Mouse (Mus musculus) brain, embryonic 18.5 days (tissue): ENCODE measurements at regions not wholly inside any gene's neighbourhood (a gene's known extent, or its start where the extent isn't known, plus 50 kb on each side); places are given as distances from the start of the nearest gene placed in this dataset.
"Not testable (repeated sequence)": the region's sequence is repeated elsewhere in the genome, so short reads cannot be mapped to it uniquely, and the experiment has no call there.

ENCODE experiments used
- DNase-seq: peaks from one replicate; pipeline ENCODE4 v3.0.0-alpha.2; 2012; ENCODE audit warnings: low read depth, low spot score

- no peak for DNase-seq
Observed at GRCm38 (mm10) chr14:71113198-71113597, 513.6 kb upstream of the Fam160b2 start.

- DNase-seq: no peak
Observed at GRCm38 (mm10) chr14:71104617-71105016, 505.0 kb upstream of the Fam160b2 start.

GRCm38 (mm10) chr14:71103955-71104354 is 504.3 kb upstream of the Fam160b2 start:
- DNase-seq: no peak

- DNase-seq: no peak
Observed at GRCm38 (mm10) chr14:71095661-71096422, 496.2 kb upstream of the Fam160b2 start.

GRCm38 (mm10) chr14:71092626-71093326 is 493.1 kb upstream of the Fam160b2 start:
- no peak for DNase-seq

GRCm38 (mm10) chr14:71085721-71086120 is 486.1 kb upstream of the Fam160b2 start:
- no peak for DNase-seq

GRCm38 (mm10) chr14:71082327-71082726 is 482.7 kb upstream of the Fam160b2 start:
- no peak for DNase-seq

GRCm38 (mm10) chr14:71075671-71076070 is 476.0 kb upstream of the Fam160b2 start:
- no peak for DNase-seq

- DNase-seq: no peak
Observed at GRCm38 (mm10) chr14:71074019-71074418, 474.4 kb upstream of the Fam160b2 start.

- DNase-seq: no peak
Observed at GRCm38 (mm10) chr14:71065669-71066068, 466.0 kb upstream of the Fam160b2 start.

- no peak for DNase-seq
Observed at GRCm38 (mm10) chr14:71056601-71057000, 457.0 kb upstream of the Fam160b2 start.

- no peak for DNase-seq
Observed at GRCm38 (mm10) chr14:71055480-71055879, 455.8 kb upstream of the Fam160b2 start.

GRCm38 (mm10) chr14:71053788-71054641 is 454.4 kb upstream of the Fam160b2 start:
- DNase-seq: no peak

GRCm38 (mm10) chr14:71047096-71047495 is 447.5 kb upstream of the Fam160b2 start:
- DNase-seq: no peak

- not testable (repeated sequence) for DNase-seq
Observed at GRCm38 (mm10) chr14:71043879-71044770, 444.5 kb upstream of the Fam160b2 start.

GRCm38 (mm10) chr14:71036620-71037019 is 437.0 kb upstream of the Fam160b2 start:
- no peak for DNase-seq

- DNase-seq: no peak
Observed at GRCm38 (mm10) chr14:71033586-71033985, 434.0 kb upstream of the Fam160b2 start.

GRCm38 (mm10) chr14:71030164-71030880 is 430.7 kb upstream of the Fam160b2 start:
- DNase-seq: no peak
